Mouse (Mus musculus): ENCODE measurements around the gene Ifna5. TPM values are rescaled to one million over a fixed set of nuclear protein-coding genes. Genes with fewer than 3 reads are reported as not detected.

The Ifna5 gene
- polyA plus RNA-seq, 1 experiment from 2014 or later = not detected

Other genes starting within 250 kb of the Ifna5 start
- not detected in 2 replicates for gene Ifna9, start 243.1 kb upstream of the Ifna5 start, polyA plus RNA-seq (2015; fragmentation: Nextera tagmentation; extraction: Ambion mirVana)
- not detected in 2 replicates for gene Ifna12, start 232.1 kb upstream of the Ifna5 start, polyA plus RNA-seq (2015; fragmentation: Nextera tagmentation; extraction: Ambion mirVana)
- gene C87499, start 201.1 kb upstream of the Ifna5 start, polyA plus RNA-seq (2015; fragmentation: Nextera tagmentation; extraction: Ambion mirVana) = not detected in 2 replicates
- gene Ifna13, start 191.1 kb upstream of the Ifna5 start, polyA plus RNA-seq (2015; fragmentation: Nextera tagmentation; extraction: Ambion mirVana) = not detected in 2 replicates
- not detected in 2 replicates for gene Ifna16, start 158.6 kb upstream of the Ifna5 start, polyA plus RNA-seq (2015; fragmentation: Nextera tagmentation; extraction: Ambion mirVana)
- gene Ifna2, start 151.6 kb upstream of the Ifna5 start, polyA plus RNA-seq (2015; fragmentation: Nextera tagmentation; extraction: Ambion mirVana) = not detected in 2 replicates
- gene Ifnab, start 144.2 kb upstream of the Ifna5 start, polyA plus RNA-seq (2015; fragmentation: Nextera tagmentation; extraction: Ambion mirVana) = not detected in 2 replicates
- 0.20 and 0.51 TPM in 2 replicates for gene Gm26566, start 113.7 kb upstream of the Ifna5 start, polyA plus RNA-seq (2015; fragmentation: Nextera tagmentation; extraction: Ambion mirVana)
- 22.3 and 22.6 TPM in 2 replicates for gene Klhl9, start 113.1 kb upstream of the Ifna5 start, polyA plus RNA-seq (2015; fragmentation: Nextera tagmentation; extraction: Ambion mirVana)
- gene Gm13271, start 80.7 kb upstream of the Ifna5 start, polyA plus RNA-seq (2015; fragmentation: Nextera tagmentation; extraction: Ambion mirVana) = not detected in 2 replicates
- not detected in 2 replicates for gene Gm13283, start 75.4 kb upstream of the Ifna5 start, polyA plus RNA-seq (2015; fragmentation: Nextera tagmentation; extraction: Ambion mirVana)
- gene Gm13290, start 61.7 kb upstream of the Ifna5 start, polyA plus RNA-seq (2015; fragmentation: Nextera tagmentation; extraction: Ambion mirVana) = not detected in 2 replicates
- not detected in 2 replicates for gene Gm13289, start 58.6 kb upstream of the Ifna5 start, polyA plus RNA-seq (2015; fragmentation: Nextera tagmentation; extraction: Ambion mirVana)
- gene Gm13272, start 55.7 kb upstream of the Ifna5 start, polyA plus RNA-seq (2015; fragmentation: Nextera tagmentation; extraction: Ambion mirVana) = not detected in 2 replicates
- not detected in 2 replicates for gene Ifnz, start 53.4 kb upstream of the Ifna5 start, polyA plus RNA-seq (2015; fragmentation: Nextera tagmentation; extraction: Ambion mirVana)
- gene Gm13276, start 49.8 kb upstream of the Ifna5 start, polyA plus RNA-seq (2015; fragmentation: Nextera tagmentation; extraction: Ambion mirVana) = not detected in 2 replicates
- gene Gm13277, start 46.9 kb upstream of the Ifna5 start, polyA plus RNA-seq (2015; fragmentation: Nextera tagmentation; extraction: Ambion mirVana) = not detected in 2 replicates
- gene Gm13278, start 44.0 kb upstream of the Ifna5 start, polyA plus RNA-seq (2015; fragmentation: Nextera tagmentation; extraction: Ambion mirVana) = not detected in 2 replicates
- gene Gm13275, start 41.0 kb upstream of the Ifna5 start, polyA plus RNA-seq (2015; fragmentation: Nextera tagmentation; extraction: Ambion mirVana) = not detected in 2 replicates
- not detected in 2 replicates for gene Gm13279, start 38.1 kb upstream of the Ifna5 start, polyA plus RNA-seq (2015; fragmentation: Nextera tagmentation; extraction: Ambion mirVana)
- 0.20 TPM in 1 of 2 replicates, not detected in the other for gene Gm13285, start 35.9 kb upstream of the Ifna5 start, polyA plus RNA-seq (2015; fragmentation: Nextera tagmentation; extraction: Ambion mirVana)
- not detected in 2 replicates for gene Gm13287, start 32.3 kb upstream of the Ifna5 start, polyA plus RNA-seq (2015; fragmentation: Nextera tagmentation; extraction: Ambion mirVana)
- not detected in 2 replicates for gene Gm13288, start 30.0 kb upstream of the Ifna5 start, polyA plus RNA-seq (2015; fragmentation: Nextera tagmentation; extraction: Ambion mirVana)
- gene Ifna7, start 19.3 kb upstream of the Ifna5 start, polyA plus RNA-seq (2015; fragmentation: Nextera tagmentation; extraction: Ambion mirVana) = not detected in 2 replicates
- not detected in 2 replicates for gene Ifna11, start 15.6 kb upstream of the Ifna5 start, polyA plus RNA-seq (2015; fragmentation: Nextera tagmentation; extraction: Ambion mirVana)
- gene Ifna6, start 8.1 kb upstream of the Ifna5 start, polyA plus RNA-seq (2015; fragmentation: Nextera tagmentation; extraction: Ambion mirVana) = not detected in 2 replicates
- gene Ifna4, start 6.3 kb downstream of the Ifna5 start, polyA plus RNA-seq (2015; fragmentation: Nextera tagmentation; extraction: Ambion mirVana) = not detected in 2 replicates
- gene Ifna1, start 14.6 kb downstream of the Ifna5 start, polyA plus RNA-seq (2015; fragmentation: Nextera tagmentation; extraction: Ambion mirVana) = not detected in 2 replicates
- not detected in 2 replicates for gene Ifne, start 44.7 kb downstream of the Ifna5 start, polyA plus RNA-seq (2015; fragmentation: Nextera tagmentation; extraction: Ambion mirVana)

All from liver, embryonic 15.5 days (tissue).